Mouse (Mus musculus) megakaryocyte-erythroid progenitor cell, adult 5-6 weeks (primary cell): ENCODE measurements around the gene Mplkip. TPM values are rescaled to one million over a fixed set of nuclear protein-coding genes. Genes with fewer than 3 reads are reported as not detected.

Experiments used
- total RNA-seq, 2 experiments: library from RNA; stranded (forward) in 1 of 2; stranded (reverse) in 1 of 2; fragments of 200-1000, 215-1000 nt in 1 of 2; fragments of >200 nt in 1 of 2; fragmentation: Nextera tagmentation in 1 of 2; gene quantifications; 2 replicates each; pipeline ENCODE4 v1.2.3; 2014 to 2017

The Mplkip gene
- total RNA-seq, 2 experiments from 2014 or later = 34.0 to 46.3 TPM

Other genes with a start within 250 kb of the Mplkip start
- gene Sugct, start 361 bp downstream of the Mplkip start, total RNA-seq (2014; fragmentation: Nextera tagmentation) = 2.2 TPM in 1 of 2 replicates, not detected in the other
- gene Sugct, start 361 bp downstream of the Mplkip start, total RNA-seq (2017) = 1.1 TPM in 1 of 2 replicates, not detected in the other
- 65.4 and 76.8 TPM in 2 replicates for gene Cdk13, start 109.9 kb downstream of the Mplkip start, total RNA-seq (2014; fragmentation: Nextera tagmentation)
- gene Cdk13, start 109.9 kb downstream of the Mplkip start, total RNA-seq (2017) = 71.8 and 111 TPM in 2 replicates
- 6.7 and 8.4 TPM in 2 replicates for gene Rala, start 249.0 kb downstream of the Mplkip start, total RNA-seq (2014; fragmentation: Nextera tagmentation)
- 23.5 and 24.1 TPM in 2 replicates for gene Rala, start 249.0 kb downstream of the Mplkip start, total RNA-seq (2017)